Mouse (Mus musculus) left cerebral cortex, adult 18-20 months (tissue): ENCODE data around the gene Zfp42. TPM values are rescaled to one million over a fixed set of nuclear protein-coding genes. Genes with fewer than 3 reads are reported as not detected.
"Not testable (repeated sequence)": the region's sequence is repeated elsewhere in the genome, so short reads cannot be mapped to it uniquely, and the experiment has no call there.

Experiments used
- DNase-seq, 2 experiments: peaks; one replicate each; pipeline ENCODE4 v3.0.0; 2021 to 2022; ENCODE audit warnings: low spot score in 2 of 2, mixed read lengths in 1 of 2
- long read RNA-seq, 2 experiments: library from polyadenylated mRNA; stranded (forward); transcript quantifications; one replicate each; pipeline ENCODE4 v2.0.0; 2021
- total RNA-seq, 2 experiments: library from RNA; stranded (reverse); gene quantifications; 2 replicates each; pipeline ENCODE4 v1.2.3; 2021

The Zfp42 gene
- total RNA-seq: not detected
- long read RNA-seq, experiment 1: 0 reads
- long read RNA-seq, experiment 2: 0 reads

DNA sequence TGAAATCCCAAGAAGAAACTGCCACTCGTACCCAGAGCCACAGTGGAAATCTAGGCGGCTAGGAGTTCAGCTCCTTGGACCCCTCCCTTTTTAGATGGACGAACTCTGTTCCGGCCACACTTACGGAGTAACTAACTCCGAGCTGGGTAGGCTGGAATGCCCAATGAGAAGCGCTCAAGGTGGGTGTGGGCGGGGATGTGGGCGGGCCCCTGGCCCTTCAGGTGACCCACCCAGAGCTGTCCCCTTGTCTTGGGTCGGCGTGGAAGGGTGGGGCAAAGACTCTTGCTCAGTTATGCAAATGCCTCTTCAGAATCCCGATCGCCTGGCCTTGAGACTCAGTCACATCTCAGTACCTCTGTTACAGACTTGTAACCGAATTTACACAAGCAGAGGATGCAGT lies at the start of gene Zfp42:
TSS of gene Zfp42 (minus strand) at position 85 of the 400 bp plus-strand sequence.
- DNase-seq: no peak

- no peak for DNase-seq
These were observed 49.4 kb upstream of the Zfp42 start for GRCm38 (mm10) chr8:43356069-43356770.

DNA sequence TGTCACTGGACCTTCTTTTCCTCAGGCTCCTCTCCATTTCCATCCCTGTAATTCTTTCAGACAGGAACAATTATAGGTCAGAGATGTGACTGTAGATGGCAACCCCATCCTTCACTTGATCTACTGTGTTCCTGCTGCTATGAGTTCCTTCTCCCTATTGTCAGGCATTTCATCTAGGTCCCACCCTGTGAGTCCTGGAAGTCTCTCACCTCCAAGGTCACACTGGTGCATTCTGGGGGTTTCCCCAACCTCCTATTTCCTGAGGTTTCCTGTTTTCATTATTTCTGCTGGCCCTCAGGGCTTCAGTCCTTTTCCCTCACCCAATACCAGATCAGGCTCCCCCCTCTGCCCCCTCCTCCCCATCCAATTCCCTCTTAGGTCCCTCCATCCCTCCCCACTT lies 45.5 kb upstream of the Zfp42 start:
- not testable (repeated sequence) for DNase-seq

- no peak for DNase-seq
These were observed 31.8 kb upstream of the Zfp42 start for GRCm38 (mm10) chr8:43338555-43338954.

- DNase-seq: peak in 1 of 2 experiments; percentile 19
These were observed 26.7 kb upstream of the Zfp42 start for GRCm38 (mm10) chr8:43333465-43333864.

DNA sequence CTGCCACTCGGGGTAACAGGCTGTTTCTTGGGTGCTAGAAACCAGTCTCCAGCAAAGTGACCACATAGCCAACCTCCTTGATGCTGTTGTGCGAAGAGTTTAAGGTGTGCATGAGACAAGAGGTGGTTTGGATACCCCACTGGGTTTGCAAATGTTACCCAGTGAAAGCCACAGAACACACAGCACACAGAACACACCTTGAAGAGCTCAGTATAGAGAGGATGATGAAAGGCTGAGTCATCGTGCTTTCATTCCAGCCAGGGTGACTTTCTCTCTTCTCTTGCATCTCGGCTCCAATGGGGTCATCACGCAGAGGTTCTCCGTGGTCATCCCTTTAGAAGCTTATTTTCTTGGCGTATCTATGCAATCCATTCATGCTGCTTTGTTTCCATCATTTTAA lies 24.9 kb upstream of the Zfp42 start:
- no peak for DNase-seq

GRCm38 (mm10) chr8:43329913-43330705 lies 23.3 kb upstream of the Zfp42 start:
- DNase-seq: no peak

DNA sequence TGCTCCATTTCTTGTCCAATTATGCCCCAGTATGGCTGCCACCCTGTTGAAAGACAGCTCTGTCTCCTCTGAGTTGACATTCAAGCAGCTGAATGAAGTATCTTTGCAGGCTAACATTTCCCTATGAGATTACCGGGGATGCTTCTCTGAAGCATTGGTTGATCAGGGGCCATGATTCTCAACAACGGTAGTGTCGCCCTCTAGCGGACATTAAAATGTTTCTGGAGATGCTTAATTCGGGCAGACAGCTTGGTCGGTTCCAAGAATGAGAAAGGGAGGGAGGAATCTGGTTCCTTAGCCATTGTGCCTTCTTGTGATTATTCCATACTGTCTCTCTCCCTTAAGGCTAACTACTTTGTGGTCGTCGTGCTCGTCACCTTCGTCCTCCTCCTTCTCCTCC lies 21.9 kb upstream of the Zfp42 start:
- no peak for DNase-seq

DNA sequence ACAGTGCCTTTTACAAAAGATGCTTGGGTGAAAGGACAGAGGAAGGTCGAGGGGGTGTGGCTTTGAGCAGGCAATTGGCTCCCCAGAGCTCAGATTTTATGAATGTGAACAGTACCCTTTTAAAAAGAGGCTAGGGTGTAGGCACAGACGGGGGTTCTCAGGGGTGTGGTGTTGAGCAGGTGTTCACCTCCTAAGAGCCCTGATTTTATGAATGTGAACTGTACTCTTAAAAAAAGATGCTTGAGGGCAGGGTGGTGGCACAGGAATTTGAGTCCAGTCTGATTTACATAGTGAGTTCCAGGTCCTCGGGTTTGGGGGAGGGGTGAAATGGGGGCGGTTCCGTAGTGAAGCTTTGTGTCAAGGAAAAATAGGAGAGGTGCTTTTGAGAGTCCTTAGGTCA lies 14.0 kb upstream of the Zfp42 start:
- DNase-seq: no peak

DNA sequence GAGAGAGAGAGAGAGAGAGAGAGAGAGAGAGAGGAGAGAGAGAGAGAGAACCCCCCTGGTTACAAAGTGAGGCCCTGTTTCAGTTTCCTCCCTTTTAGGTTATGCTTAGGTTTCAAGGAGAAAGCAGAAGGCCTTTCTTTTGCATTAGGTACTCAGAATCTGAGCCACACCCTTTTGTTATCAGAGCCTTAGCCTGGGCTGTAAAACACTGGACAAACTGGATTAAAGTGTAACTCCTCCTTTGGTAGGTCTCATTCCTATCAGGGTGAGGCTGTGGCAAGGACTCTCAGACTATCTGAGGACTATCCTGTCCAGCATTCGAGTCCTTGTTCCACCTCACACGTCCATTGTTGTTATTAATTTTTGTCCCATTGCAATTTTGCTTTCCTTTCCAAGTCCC lies 1.4 kb upstream of the Zfp42 start:
- no peak for DNase-seq

DNA sequence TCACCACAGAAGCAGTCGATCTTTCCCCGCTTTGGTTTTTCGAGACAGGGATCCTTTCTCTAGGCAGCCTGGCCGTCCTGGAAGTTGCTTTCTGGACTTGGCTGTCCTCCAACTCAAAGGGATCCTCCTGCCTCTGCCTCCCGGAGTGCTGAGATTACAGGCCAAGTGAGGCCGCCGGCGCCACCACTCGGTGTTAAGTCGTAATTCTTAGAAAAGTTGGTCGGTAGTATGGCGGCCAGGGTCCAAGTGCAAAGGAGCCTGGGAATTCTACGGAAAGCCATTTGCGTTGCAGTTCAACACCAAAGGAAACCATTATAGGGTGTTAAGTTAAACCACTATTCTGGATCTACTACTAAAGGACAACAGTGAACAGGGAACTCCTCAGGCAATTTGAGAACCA lies 1.1 kb downstream of the Zfp42 start:
- DNase-seq: no peak

DNA sequence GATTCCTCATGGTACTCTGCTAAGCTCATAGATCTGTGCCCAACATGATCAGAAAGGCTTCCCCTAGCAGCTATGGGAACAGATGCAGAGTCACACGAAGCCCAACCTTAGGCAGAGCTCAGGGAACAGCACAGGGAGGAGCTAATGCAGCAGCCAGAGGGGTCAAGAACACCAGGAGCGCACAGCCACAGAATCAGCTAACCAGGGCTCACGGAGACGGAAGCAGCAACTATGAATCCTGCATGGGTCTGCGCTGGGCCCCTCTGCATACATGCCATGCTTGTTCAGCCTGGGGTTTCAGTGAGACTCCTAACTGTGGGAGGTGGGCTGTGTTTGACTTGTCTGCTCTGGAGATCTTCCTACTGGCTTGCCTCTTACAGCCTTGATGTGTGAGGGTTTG lies 7.0 kb downstream of the Zfp42 start:
- no peak for DNase-seq

- DNase-seq: no peak
These were observed 11.0 kb downstream of the Zfp42 start for GRCm38 (mm10) chr8:43295826-43296225.

DNA sequence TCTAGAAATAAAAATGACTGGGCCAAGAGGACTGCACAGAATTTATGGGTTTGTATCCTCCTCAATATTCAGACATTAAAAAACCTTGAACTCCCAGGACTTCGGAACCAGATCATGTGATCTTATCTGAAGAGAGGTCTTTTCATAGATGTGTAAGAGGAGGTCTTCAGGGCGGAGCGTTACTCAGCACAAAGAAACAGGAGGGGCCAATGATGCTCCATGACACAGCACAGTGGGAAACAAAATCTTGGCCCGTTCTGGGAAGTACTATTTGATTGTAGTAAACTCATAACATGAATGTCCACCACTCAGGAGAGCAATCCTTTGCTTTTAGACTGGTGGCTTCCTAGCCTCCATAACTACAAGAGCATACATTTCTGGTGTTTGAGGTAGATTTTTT lies 12.6 kb downstream of the Zfp42 start:
- no peak for DNase-seq

- DNase-seq: no peak
These were observed 16.2 kb downstream of the Zfp42 start for GRCm38 (mm10) chr8:43290424-43291111.

GRCm38 (mm10) chr8:43289781-43290180 lies 17.0 kb downstream of the Zfp42 start:
- DNase-seq: no peak

GRCm38 (mm10) chr8:43288840-43289239 lies 17.9 kb downstream of the Zfp42 start:
- DNase-seq: no peak

- no peak for DNase-seq
These were observed 19.3 kb downstream of the Zfp42 start for GRCm38 (mm10) chr8:43287456-43287855.

DNA sequence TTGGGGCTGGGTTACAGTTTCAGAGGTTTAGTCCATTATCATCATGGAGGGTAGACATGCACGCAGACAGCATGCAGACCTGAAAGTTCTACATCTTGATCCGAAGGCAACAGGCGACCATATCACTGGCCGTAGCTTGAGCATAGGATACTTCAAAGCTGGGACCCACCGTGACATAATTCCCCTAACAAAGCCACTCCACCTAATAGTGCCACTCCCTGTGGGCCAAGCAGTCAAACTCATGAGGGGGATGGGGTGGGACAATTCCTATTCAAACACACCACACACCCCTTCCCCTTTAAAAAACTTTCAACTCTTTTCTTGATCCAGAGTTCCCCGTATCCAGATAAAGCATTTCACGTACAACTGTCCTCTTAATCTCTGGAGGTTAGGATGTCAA lies 23.5 kb downstream of the Zfp42 start:
- DNase-seq: no peak

DNA sequence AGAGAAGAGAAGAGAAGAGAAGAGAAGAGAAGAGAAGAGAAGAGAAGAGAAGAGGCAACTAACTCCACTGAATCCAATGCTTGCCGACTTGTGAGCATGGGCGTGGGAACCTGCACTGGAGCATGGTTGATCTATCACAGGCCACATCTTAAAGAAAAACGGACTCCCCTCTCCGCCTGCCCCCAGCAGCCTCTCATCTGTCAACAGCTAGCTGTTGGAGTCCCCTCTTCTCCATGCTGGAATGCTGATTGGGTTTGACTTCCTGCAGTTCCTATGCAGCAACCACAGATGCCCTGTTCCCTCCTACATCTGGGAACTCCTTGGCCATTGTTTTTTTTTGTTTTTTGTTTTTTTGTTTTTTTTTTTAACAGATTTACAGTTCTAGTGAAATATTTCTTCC lies 28.4 kb downstream of the Zfp42 start:
- no peak for DNase-seq

- DNase-seq: no peak
These were observed 45.8 kb downstream of the Zfp42 start for GRCm38 (mm10) chr8:43260961-43261360.

GRCm38 (mm10) chr8:43257886-43258285 lies 48.9 kb downstream of the Zfp42 start:
- no peak for DNase-seq
